Mouse (Mus musculus): ENCODE data around the gene Dsn1. TPM values are rescaled to one million over a fixed set of nuclear protein-coding genes. Genes with fewer than 3 reads are reported as not detected.

Gene Dsn1
- total RNA-seq, 2 experiments from 2014 or later, result 34.1 to 35.1 TPM

GRCm38 (mm10) chr2:156976711-156977110 lies 30.2 kb downstream of the Dsn1 start:
- ATAC-seq (replicated peaks; ENCODE audit: low FRiP score, low TSS enrichment, poor library complexity, severe bottlenecking), result no peak

- no peak for ATAC-seq (replicated peaks; ENCODE audit: low FRiP score, low TSS enrichment, poor library complexity, severe bottlenecking)
These were observed 32.0 kb downstream of the Dsn1 start for GRCm38 (mm10) chr2:156974967-156975366.

- ATAC-seq (replicated peaks; ENCODE audit: low FRiP score, low TSS enrichment, poor library complexity, severe bottlenecking), result no peak
These were observed 33.4 kb downstream of the Dsn1 start for GRCm38 (mm10) chr2:156973316-156974100.

DNA sequence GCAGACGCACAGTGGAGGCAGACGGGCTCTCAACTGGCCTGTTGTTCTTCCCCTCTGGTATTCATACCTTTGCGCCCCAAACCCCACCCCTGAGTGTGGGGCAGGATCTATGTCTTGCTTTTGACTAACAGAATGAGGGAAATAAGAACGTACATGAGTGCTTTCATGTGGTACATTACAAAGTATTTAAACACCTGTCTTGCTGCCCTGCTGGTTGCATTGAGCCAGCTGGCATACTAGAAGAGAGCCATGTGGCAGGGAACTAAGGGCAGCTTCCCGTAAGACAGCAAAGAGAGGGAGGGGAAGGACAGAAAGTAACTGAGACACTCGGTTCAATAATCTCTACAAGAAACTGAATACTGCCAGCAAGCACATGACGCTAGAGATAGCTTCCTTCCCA lies 36.7 kb downstream of the Dsn1 start:
- no peak for ATAC-seq (replicated peaks; ENCODE audit: low FRiP score, low TSS enrichment, poor library complexity, severe bottlenecking)

GRCm38 (mm10) chr2:156968501-156968900 lies 38.5 kb downstream of the Dsn1 start:
- no peak for ATAC-seq (replicated peaks; ENCODE audit: low FRiP score, low TSS enrichment, poor library complexity, severe bottlenecking)

DNA sequence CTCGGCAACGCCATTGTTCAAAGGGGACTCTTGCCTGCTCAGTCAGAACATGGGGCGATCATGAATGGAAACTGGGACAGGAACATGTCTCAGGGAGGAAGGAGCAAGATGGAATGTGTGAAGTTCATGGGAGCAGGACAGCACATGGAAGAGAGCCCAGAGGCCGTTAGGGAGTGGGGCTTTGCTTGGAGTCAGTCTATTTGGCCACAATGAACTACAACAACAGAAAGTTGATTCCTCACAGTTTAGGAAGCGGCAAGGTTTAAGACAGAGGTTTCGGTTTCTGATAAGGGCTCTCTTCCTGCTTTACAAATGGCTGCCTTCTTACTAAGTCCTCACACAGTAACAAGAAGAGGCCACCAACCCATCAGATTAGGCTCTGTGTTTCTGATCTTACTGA lies 39.6 kb downstream of the Dsn1 start:
- ATAC-seq (replicated peaks; ENCODE audit: low FRiP score, low TSS enrichment, poor library complexity, severe bottlenecking), result no peak

GRCm38 (mm10) chr2:156963891-156964290 lies 43.1 kb downstream of the Dsn1 start:
- no peak for ATAC-seq (replicated peaks; ENCODE audit: low FRiP score, low TSS enrichment, poor library complexity, severe bottlenecking)

DNA sequence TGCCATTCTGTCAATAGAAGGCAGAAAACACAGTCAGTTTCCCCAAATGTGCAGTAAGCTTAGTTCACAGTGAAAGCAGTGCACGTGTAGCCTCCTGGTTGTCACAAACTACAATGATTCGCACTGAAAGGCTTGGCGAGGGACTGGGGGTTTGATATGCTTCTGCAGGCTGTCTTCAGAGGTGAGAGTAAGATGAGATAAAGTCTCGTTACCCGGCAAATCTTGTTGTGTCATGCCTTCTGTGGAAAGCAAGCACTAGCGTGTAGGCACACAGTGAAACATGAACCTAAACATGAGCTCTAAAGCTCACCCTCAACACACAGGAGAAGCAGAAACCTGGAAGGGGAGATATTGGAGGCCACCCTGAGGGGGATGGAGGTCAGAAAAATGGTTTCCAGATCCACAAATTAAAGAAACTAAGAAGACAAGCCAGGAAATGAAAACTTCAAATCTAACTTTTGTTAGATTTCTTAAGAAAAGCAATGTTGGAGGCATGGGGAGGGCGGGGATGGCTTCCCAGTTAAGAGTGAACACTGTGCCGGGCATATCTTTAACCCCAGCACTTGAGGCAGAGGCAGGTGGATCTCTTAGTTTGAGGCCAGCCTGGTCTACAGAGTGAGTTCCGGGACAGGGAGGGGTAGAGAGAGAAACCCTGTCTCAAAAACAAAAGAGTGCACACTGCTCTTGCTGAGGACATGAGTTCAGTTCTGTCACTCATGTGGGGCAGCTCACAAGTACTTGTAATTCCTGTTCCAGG lies 48.3 kb downstream of the Dsn1 start:
- peak; percentile 61 for ATAC-seq (replicated peaks; ENCODE audit: low FRiP score, low TSS enrichment, poor library complexity, severe bottlenecking)

- ATAC-seq (replicated peaks; ENCODE audit: low FRiP score, low TSS enrichment, poor library complexity, severe bottlenecking), result no peak
These were observed 49.9 kb downstream of the Dsn1 start for GRCm38 (mm10) chr2:156957035-156957434.

GRCm38 (mm10) chr2:156956306-156956705 lies 50.6 kb downstream of the Dsn1 start:
- peak; percentile 94 for ATAC-seq (replicated peaks; ENCODE audit: low FRiP score, low TSS enrichment, poor library complexity, severe bottlenecking)

DNA sequence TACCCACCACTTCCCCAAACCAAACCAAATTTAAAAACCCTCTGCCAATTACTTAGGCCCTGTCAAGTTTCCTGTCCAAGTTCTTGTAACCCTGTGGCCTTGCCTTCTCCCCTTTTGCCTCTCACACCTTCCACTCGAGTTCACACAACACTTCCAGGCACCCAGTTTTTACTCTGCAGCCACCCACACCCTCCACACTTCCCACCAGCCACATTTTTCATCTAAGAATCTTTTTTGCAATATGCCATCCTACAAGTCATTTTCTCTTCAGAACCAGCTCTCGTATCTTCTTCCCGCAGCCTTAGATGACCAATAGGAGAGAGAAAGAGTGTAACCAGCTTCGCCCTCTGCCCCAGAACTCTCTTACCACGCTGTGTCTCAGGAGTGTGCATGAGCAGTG lies 52.5 kb downstream of the Dsn1 start:
- ATAC-seq (replicated peaks; ENCODE audit: low FRiP score, low TSS enrichment, poor library complexity, severe bottlenecking), result no peak

- no peak for ATAC-seq (replicated peaks; ENCODE audit: low FRiP score, low TSS enrichment, poor library complexity, severe bottlenecking)
These were observed 55.5 kb downstream of the Dsn1 start for GRCm38 (mm10) chr2:156951301-156952094.

- ATAC-seq (replicated peaks; ENCODE audit: low FRiP score, low TSS enrichment, poor library complexity, severe bottlenecking), result no peak
These were observed 56.1 kb downstream of the Dsn1 start for GRCm38 (mm10) chr2:156950816-156951215.

Other genes with a start within 250 kb of the Dsn1 start
- gene Myl9, start 231.7 kb downstream of the Dsn1 start, total RNA-seq (2014; fragmentation: Nextera tagmentation), result not detected in 2 replicates
- gene Myl9, start 231.7 kb downstream of the Dsn1 start, total RNA-seq (2017), result not detected in 2 replicates
- gene Tgif2, start 167.1 kb downstream of the Dsn1 start, total RNA-seq (2014; fragmentation: Nextera tagmentation), result 17.1 and 27.3 TPM in 2 replicates
- gene Tgif2, start 167.1 kb downstream of the Dsn1 start, total RNA-seq (2017), result 16.3 and 17.5 TPM in 2 replicates
- 3.6 and 5.9 TPM in 2 replicates for gene 4930518I15Rik, start 149.2 kb downstream of the Dsn1 start, total RNA-seq (2014; fragmentation: Nextera tagmentation)
- gene 4930518I15Rik, start 149.2 kb downstream of the Dsn1 start, total RNA-seq (2017), result 0.84 TPM in 1 of 2 replicates, not detected in the other
- 197 and 208 TPM in 2 replicates for gene Rab5if, start 144.0 kb downstream of the Dsn1 start, total RNA-seq (2014; fragmentation: Nextera tagmentation)
- gene Rab5if, start 144.0 kb downstream of the Dsn1 start, total RNA-seq (2017), result 130 and 141 TPM in 2 replicates
- 0.35 and 0.74 TPM in 2 replicates for gene Sla2, start 120.0 kb downstream of the Dsn1 start, total RNA-seq (2014; fragmentation: Nextera tagmentation)
- 1.7 and 1.8 TPM in 2 replicates for gene Sla2, start 120.0 kb downstream of the Dsn1 start, total RNA-seq (2017)
- 29.3 and 32.0 TPM in 2 replicates for gene Ndrg3, start 15.1 kb downstream of the Dsn1 start, total RNA-seq (2014; fragmentation: Nextera tagmentation)
- gene Ndrg3, start 15.1 kb downstream of the Dsn1 start, total RNA-seq (2017), result 26.6 and 35.7 TPM in 2 replicates
- gene Soga1, start 72.1 kb upstream of the Dsn1 start, total RNA-seq (2014; fragmentation: Nextera tagmentation), result 11.0 and 11.7 TPM in 2 replicates
- 5.6 and 8.6 TPM in 2 replicates for gene Soga1, start 72.1 kb upstream of the Dsn1 start, total RNA-seq (2017)
- gene Tldc2, start 79.9 kb upstream of the Dsn1 start, total RNA-seq (2014; fragmentation: Nextera tagmentation), result not detected in 2 replicates
- gene Tldc2, start 79.9 kb upstream of the Dsn1 start, total RNA-seq (2017), result not detected in 2 replicates
- 63.5 and 64.5 TPM in 2 replicates for gene Samhd1, start 128.1 kb upstream of the Dsn1 start, total RNA-seq (2014; fragmentation: Nextera tagmentation)
- gene Samhd1, start 128.1 kb upstream of the Dsn1 start, total RNA-seq (2017), result 48.9 and 60.9 TPM in 2 replicates
- gene Rbl1, start 197.4 kb upstream of the Dsn1 start, total RNA-seq (2014; fragmentation: Nextera tagmentation), result 61.3 and 76.0 TPM in 2 replicates
- gene Rbl1, start 197.4 kb upstream of the Dsn1 start, total RNA-seq (2017), result 78.7 and 83.2 TPM in 2 replicates

All from megakaryocyte-erythroid progenitor cell, adult 5-6 weeks (primary cell).